Mouse (Mus musculus): ENCODE data around the gene Cnot2. TPM values are rescaled to one million over a fixed set of nuclear protein-coding genes. Genes with fewer than 3 reads are reported as not detected.
A peak's percentile ranks its signal among the peaks of the same experiment; 100 is the strongest.
"Not testable (repeated sequence)": the region's sequence is repeated elsewhere in the genome, so short reads cannot be mapped to it uniquely, and the experiment has no call there.

Cnot2 gene
- total RNA-seq (2021) (10 to 100 TPM; 63.6 to 76.5 TPM), polyA plus RNA-seq (2012; rRNA removed) (12.3 and 12.6 TPM in 2 replicates)
- long read RNA-seq, transcript Cnot2-213 (16 exons, 2,120 nt) = minor isoform, 8 of 48 reads
- long read RNA-seq, transcript Cnot2-203 (16 exons, 2,800 nt) = major isoform, 22 of 48 reads
- long read RNA-seq, partial matches to known transcripts = 2 of 48 reads
- long read RNA-seq, other reads (novel, unspliced or antisense) = 13 of 48 reads

- peak; percentile 94 for DNase-seq
Measured at GRCm38 (mm10) chr10:116581369-116581718, at the start of gene Cnot2. TSS of gene Cnot2 (minus strand) at chr10:116581511.

- DNase-seq = no peak
Measured at GRCm38 (mm10) chr10:116628926-116629325, 47.6 kb upstream of the Cnot2 start.

- DNase-seq = no peak
Measured at GRCm38 (mm10) chr10:116626009-116626408, 44.7 kb upstream of the Cnot2 start.

GRCm38 (mm10) chr10:116613250-116613649 is 31.9 kb upstream of the Cnot2 start:
- not testable (repeated sequence) for DNase-seq

- DNase-seq = no peak
Measured at GRCm38 (mm10) chr10:116604905-116605162, 23.5 kb upstream of the Cnot2 start.

GRCm38 (mm10) chr10:116604081-116604904 is 23.0 kb upstream of the Cnot2 start:
- DNase-seq = peak; percentile 15

- no peak for DNase-seq
Measured at GRCm38 (mm10) chr10:116599056-116599850, 17.9 kb upstream of the Cnot2 start.

GRCm38 (mm10) chr10:116582738-116583137 is 1.4 kb upstream of the Cnot2 start:
- DNase-seq = peak; percentile 21

- peak; percentile 83 for DNase-seq
Measured at GRCm38 (mm10) chr10:116581719-116582481, 589 bp upstream of the Cnot2 start.

GRCm38 (mm10) chr10:116580591-116581358 is 536 bp downstream of the Cnot2 start:
- peak; percentile 45 for DNase-seq

- DNase-seq = no peak
Measured at GRCm38 (mm10) chr10:116579478-116579877, 1.8 kb downstream of the Cnot2 start.

- DNase-seq = no peak
Measured at GRCm38 (mm10) chr10:116578375-116578774, 2.9 kb downstream of the Cnot2 start.

GRCm38 (mm10) chr10:116577181-116577580 is 4.1 kb downstream of the Cnot2 start:
- no peak for DNase-seq

GRCm38 (mm10) chr10:116576071-116576470 is 5.2 kb downstream of the Cnot2 start:
- not testable (repeated sequence) for DNase-seq

- DNase-seq = no peak
Measured at GRCm38 (mm10) chr10:116570526-116570925, 10.8 kb downstream of the Cnot2 start.

- DNase-seq = no peak
Measured at GRCm38 (mm10) chr10:116568539-116568938, 12.8 kb downstream of the Cnot2 start.

GRCm38 (mm10) chr10:116567491-116568405 is 13.6 kb downstream of the Cnot2 start:
- no peak for DNase-seq

GRCm38 (mm10) chr10:116566492-116566891 is 14.8 kb downstream of the Cnot2 start:
- DNase-seq = not testable (repeated sequence)

- no peak for DNase-seq
Measured at GRCm38 (mm10) chr10:116564828-116565602, 16.3 kb downstream of the Cnot2 start.
